Mouse (Mus musculus) limb, embryonic 12.5 days (tissue): ENCODE measurements around the gene Snd1. TPM values are rescaled to one million over a fixed set of nuclear protein-coding genes. Genes with fewer than 3 reads are reported as not detected.

ENCODE experiments used
- ATAC-seq: fragments of 200-750 bp; cut with Nextera tagmentation; 2 replicates; pipeline ENCODE4 v1.8.0; 2017; ENCODE audit warnings: low read depth, moderate TSS enrichment; ENCODE audit not compliant: insufficient number of reproducible peaks, insufficient read depth, low FRiP score, low TSS enrichment
- H3K27ac ChIP-seq: fragments of 300-500 bp; sonication (generic); 2 replicates; pipeline ENCODE4 v1.5.1; 2016; ENCODE audit warnings: mild to moderate bottlenecking, moderate library complexity
- H3K27me3 ChIP-seq: fragments of 300-500 bp; sonication (generic); 2 replicates; pipeline ENCODE4 v1.6.1; 2016; ENCODE audit warnings: mild to moderate bottlenecking, moderate library complexity
- H3K36me3 ChIP-seq: fragments of 300-500 bp; sonication (generic); 2 replicates; pipeline ENCODE4 v1.6.1; 2016; ENCODE audit warnings: mild to moderate bottlenecking, moderate library complexity
- H3K4me1 ChIP-seq: fragments of 300-500 bp; sonication (generic); replicated peaks from 2 replicates; pipeline ENCODE4 v1.6.1; 2016
- H3K4me2 ChIP-seq: fragments of 300-500 bp; sonication (generic); 2 replicates; pipeline ENCODE4 v1.6.1; 2016; ENCODE audit warnings: mild to moderate bottlenecking, moderate library complexity
- H3K4me3 ChIP-seq: fragments of 300-500 bp; sonication (generic); replicated peaks from 2 replicates; pipeline ENCODE4 v1.5.1; 2016; ENCODE audit warnings: mild to moderate bottlenecking
- H3K9ac ChIP-seq: fragments of 300-500 bp; sonication (generic); replicated peaks from 2 replicates; pipeline ENCODE4 v1.6.1; 2016; ENCODE audit warnings: mild to moderate bottlenecking, moderate library complexity
- H3K9me3 ChIP-seq: fragments of 300-500 bp; sonication (generic); 2 replicates; pipeline ENCODE4 v1.6.1; 2016; ENCODE audit warnings: mild to moderate bottlenecking, moderate library complexity
- WGBS: fragments of 180-500 bp; shearing (Covaris S2); methylation state at CpG from one replicate; pipeline ENCODE4 v1.1.7; 2016; 5-methylcytosine and 5-hydroxymethylcytosine counted together
- polyA plus RNA-seq: library from polyadenylated mRNA; unstranded; fragments of >200 nt; fragmentation: Nextera tagmentation; extraction: Ambion mirVana; gene quantifications from 2 replicates; pipeline ENCODE4 v1.2.1, GENCODE M21; 2016

The Snd1 gene
- polyA plus RNA-seq, 1 experiment from 2014 or later, result 136 TPM

DNA sequence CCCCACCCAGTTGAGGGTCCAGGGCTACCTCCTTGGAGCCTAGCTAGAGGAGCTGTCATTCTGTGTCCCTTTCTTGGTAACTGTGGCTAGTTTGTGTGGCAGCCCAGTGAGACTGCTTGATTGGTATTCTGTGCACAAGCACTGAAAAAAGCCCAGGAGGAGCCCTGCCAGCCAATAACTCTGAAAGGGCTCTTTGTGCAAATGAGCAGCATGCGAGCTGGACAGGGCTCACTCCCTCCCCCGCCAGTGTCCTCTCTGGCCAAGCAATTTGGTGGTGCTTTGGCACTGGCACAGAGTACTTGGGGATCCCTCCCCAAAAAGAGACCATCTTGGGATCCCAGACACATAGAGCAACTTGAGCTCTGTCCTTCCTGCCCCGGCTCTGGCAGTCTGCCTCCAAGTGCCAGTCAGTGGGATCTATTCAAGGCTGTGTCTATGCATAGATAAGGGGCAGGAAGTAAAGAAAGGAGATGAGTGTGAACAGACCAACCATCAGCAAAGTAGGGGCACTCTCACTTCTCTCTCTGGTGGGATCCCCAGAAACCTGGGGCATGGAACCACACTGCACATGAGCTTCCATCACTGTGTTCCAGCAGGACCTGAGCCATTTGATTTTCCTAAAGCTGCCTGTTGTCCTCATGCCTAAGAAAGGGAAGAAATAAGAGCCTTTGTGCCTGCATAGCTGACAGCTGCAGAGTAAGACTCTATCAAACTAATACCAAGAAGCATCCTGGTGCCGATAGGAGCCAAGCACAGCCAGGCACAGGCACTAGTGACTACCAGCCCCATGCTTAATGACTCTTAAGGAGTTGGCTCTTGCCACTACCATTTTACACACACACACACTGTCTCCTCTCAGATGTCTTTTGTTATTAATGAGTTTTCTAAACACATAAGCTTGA lies 367.7 kb downstream of the Snd1 start:
- Histone ChIP-seq H3K27me3 (no peaks in the 10 kb centered on the region), H3K4me2 (no peak overlapping the region), H3K36me3 (no peaks in the 10 kb centered on the region), H3K27ac (no peak overlapping the region), H3K9ac (no peak overlapping the region), H3K9me3 (no peaks in the 10 kb centered on the region), H3K4me1 (peaks cover 25% of the 10 kb centered on the region), H3K4me3 (no peak overlapping the region)
- no peak for ATAC-seq
- WGBS, result 71% methylated on average over 4 of the region's 4 CpGs

DNA sequence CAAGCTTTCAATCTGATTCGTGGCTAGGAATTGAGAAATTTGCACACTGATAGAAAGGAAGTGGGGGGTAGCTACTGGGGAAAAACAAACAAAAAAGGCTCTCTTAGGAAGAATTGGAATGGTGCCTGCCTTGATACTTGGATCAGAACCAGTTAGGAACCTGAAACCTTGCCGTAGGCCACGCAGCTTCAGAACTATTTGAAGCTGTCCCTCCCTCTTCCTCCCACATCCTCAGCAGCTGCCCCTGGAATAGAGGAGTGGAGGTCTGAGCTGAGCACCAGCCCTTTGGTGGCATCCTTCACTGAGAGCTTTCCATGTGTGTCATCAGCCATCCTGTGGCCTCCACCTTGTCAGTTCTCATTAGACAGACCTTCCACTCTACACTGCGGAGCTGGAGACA lies 370.7 kb downstream of the Snd1 start:
- Histone ChIP-seq H3K27me3 (no peaks in the 10 kb centered on the region), H3K27ac (no peak overlapping the region), H3K4me1 (peaks cover 39% of the 10 kb centered on the region), H3K9ac (no peak overlapping the region), H3K4me2 (no peak overlapping the region), H3K36me3 (no peaks in the 10 kb centered on the region), H3K4me3 (no peak overlapping the region), H3K9me3 (no peaks in the 10 kb centered on the region)
- no peak for ATAC-seq
- WGBS, result 63% methylated on average over 4 of the region's 4 CpGs

DNA sequence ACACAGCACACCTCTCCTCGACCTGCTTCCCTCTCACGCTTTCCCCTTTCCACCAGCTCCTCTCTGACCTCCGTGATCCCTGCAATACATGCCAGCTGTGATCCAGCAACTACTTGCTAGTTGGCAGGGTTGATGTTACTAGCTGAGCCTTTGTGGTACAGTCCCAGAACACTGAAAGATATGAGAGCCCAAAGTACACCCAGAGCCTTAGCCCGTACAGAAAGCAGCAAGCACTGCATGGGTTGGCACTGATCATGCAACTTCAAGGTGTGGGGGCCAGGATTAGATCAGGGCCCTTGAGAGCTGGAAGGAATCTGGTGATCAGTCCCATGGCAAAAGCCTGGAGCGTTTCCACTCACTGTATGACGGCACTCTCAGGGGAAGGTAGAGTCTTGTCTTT lies 372.7 kb downstream of the Snd1 start:
- no peaks in the 10 kb centered on the region for H3K36me3 ChIP-seq
- no peak for ATAC-seq
- no peaks in the 10 kb centered on the region for H3K9me3 ChIP-seq
- no peak overlapping the region for H3K4me3 ChIP-seq
- no peak overlapping the region for H3K4me2 ChIP-seq
- no peak overlapping the region for H3K9ac ChIP-seq
- no peaks in the 10 kb centered on the region for H3K27me3 ChIP-seq
- WGBS, result 54% methylated on average over 6 of the region's 6 CpGs
- H3K27ac ChIP-seq, result no peak overlapping the region
- peaks cover 37% of the 10 kb centered on the region for H3K4me1 ChIP-seq

DNA sequence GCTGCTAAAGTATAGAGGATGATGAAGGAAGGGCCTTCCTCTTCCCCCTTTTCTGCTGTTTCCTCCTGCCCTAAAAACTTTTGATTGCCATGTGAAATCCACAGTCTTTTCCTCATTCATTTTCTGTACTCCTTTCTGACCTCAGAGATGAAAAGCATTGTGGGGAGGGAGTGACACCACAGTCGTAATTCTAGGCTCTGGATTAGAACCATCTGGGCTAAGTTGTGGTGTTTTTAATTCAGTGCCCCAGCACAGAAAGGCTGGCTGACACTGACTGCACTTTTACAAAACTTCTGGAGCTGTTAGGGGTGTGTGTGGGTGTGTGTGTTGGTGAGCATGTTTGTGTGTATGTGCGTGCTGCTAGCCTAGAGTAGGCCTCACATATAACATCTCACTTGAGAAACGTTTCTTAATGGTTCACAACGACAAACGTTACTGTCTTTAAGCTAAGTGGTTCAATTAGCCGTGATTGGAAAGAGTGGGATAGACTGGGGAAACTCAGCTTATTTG lies 373.4 kb downstream of the Snd1 start:
- Histone ChIP-seq H3K27ac (no peak overlapping the region), H3K4me2 (no peak overlapping the region), H3K4me3 (no peak overlapping the region), H3K9me3 (no peaks in the 10 kb centered on the region), H3K4me1 (peaks cover 43% of the 10 kb centered on the region), H3K27me3 (no peaks in the 10 kb centered on the region), H3K9ac (no peak overlapping the region), H3K36me3 (no peaks in the 10 kb centered on the region)
- WGBS, result 33% methylated on average over 6 of the region's 6 CpGs
- ATAC-seq, result no peak

DNA sequence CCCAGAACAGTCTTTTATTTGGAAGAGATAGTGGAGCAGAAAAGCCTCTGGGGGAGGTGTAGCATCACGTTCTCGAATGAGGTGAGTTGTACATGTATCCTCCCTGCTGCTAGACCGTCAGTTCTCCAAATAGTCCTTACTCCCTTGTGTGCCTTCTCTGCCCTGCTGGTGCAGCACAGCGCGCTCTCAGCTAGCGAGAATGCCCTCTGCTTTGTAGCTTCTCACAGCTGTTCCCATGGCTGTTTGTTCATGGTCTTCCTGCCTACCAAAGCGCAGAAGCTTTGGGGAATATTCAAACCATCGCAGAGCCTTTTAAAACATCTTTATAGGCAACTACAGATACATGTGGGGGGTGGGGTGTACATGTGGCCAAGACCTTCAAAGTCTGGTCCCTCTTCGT lies 374.0 kb downstream of the Snd1 start:
- no peak overlapping the region for H3K4me2 ChIP-seq
- H3K4me1 ChIP-seq, result peaks cover 48% of the 10 kb centered on the region
- no peaks in the 10 kb centered on the region for H3K9me3 ChIP-seq
- no peak overlapping the region for H3K9ac ChIP-seq
- H3K27ac ChIP-seq, result peak overlapping the region; percentile 35; the same call in 1 of the 2 replicates
- no peaks in the 10 kb centered on the region for H3K27me3 ChIP-seq
- no peak overlapping the region for H3K4me3 ChIP-seq
- WGBS, result 63% methylated on average over 9 of the region's 9 CpGs
- H3K36me3 ChIP-seq, result no peaks in the 10 kb centered on the region
- no peak for ATAC-seq

DNA sequence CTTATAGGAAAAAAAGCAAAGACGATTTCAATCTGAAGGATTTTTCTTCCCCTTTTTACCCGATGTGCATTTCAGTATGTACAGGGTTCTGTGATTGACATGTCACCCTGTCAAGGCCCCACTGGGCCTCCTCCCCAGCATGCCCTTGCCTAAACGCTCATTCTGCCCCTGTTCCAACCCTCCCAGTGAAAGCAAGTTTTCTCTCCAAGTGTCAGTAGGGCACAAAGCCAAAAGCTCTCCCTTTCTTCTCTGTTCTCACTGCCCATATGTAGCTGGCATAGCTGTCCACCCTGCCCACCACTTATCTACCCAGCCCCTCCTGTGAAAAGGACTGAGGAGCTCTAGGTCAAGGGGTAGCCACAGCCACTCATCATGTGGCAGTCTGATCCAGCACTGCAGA lies 374.4 kb downstream of the Snd1 start:
- WGBS, result 66% methylated on average over 3 of the region's 3 CpGs
- H3K4me1 ChIP-seq, result peaks cover 53% of the 10 kb centered on the region

DNA sequence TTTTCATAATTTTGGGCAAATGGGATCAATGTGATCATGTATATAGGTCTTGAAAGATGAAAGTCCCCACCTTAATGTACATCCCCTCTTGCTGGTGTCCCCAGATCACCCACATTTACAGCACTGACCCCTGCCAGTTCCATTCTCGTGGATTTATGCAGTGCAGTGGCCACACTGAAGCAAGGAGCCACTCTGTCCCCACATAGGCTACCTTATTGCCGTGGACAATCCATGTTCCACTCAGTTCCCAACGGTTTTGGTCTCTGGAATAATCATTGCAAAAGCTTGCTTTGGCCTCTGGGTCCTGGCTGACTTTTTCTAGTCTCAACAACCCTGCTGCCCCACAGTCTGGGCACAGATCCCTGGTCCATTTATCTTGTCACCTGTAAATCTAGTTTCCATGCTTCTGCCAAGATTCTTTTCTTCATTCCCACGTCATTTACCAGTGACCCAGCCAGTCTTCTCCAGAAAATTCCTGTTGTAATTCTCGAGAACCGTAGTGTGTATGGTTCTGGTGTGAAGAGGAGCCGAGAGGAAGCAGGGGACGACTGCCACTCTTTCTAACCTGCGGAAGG lies 375.5 kb downstream of the Snd1 start:
- ATAC-seq, result no peak
- Histone ChIP-seq H3K4me1 (peaks cover 61% of the 10 kb centered on the region), H3K4me2 (no peak overlapping the region), H3K27ac (no peak overlapping the region), H3K36me3 (no peaks in the 10 kb centered on the region), H3K4me3 (no peak overlapping the region), H3K9ac (no peak overlapping the region), H3K9me3 (no peaks in the 10 kb centered on the region), H3K27me3 (no peaks in the 10 kb centered on the region)
- 86% methylated on average over 9 of the region's 9 CpGs for WGBS

More for the DNA sequence above, 374.4 kb downstream of the Snd1 start:
- no peaks in the 10 kb centered on the region for H3K36me3 ChIP-seq
- H3K27ac ChIP-seq, result no peak overlapping the region
- no peaks in the 10 kb centered on the region for H3K9me3 ChIP-seq
- H3K9ac ChIP-seq, result no peak overlapping the region
- no peak for ATAC-seq
- no peaks in the 10 kb centered on the region for H3K27me3 ChIP-seq
- H3K4me2 ChIP-seq, result no peak overlapping the region
- H3K4me3 ChIP-seq, result no peak overlapping the region

DNA sequence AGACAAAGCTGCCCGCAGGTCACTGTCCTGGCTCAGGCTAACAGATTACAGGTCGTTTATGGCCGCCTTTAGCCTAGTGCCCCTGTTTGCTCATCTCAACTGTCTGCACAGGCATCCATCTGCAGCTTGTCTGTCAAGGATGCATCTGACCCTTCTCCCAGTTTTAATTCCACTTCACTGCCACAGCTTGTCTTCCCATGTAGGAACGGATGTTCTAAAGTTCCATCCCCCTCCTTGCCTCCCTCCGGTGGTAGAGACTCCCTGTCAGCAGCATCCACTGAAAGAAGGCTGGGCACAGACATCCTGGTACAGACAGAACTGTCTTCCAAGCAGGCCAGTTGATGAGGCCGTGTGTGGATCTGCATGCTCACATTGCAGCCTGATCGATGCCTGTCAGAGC lies 377.4 kb downstream of the Snd1 start:
- H3K27me3 ChIP-seq, result no peaks in the 10 kb centered on the region
- peaks cover 65% of the 10 kb centered on the region for H3K4me1 ChIP-seq
- no peak overlapping the region for H3K27ac ChIP-seq
- H3K4me2 ChIP-seq, result no peak overlapping the region
- 76% methylated on average over 7 of the region's 7 CpGs for WGBS
- H3K36me3 ChIP-seq, result no peaks in the 10 kb centered on the region
- no peak for ATAC-seq
- H3K9ac ChIP-seq, result no peak overlapping the region
- H3K9me3 ChIP-seq, result no peaks in the 10 kb centered on the region
- no peak overlapping the region for H3K4me3 ChIP-seq

DNA sequence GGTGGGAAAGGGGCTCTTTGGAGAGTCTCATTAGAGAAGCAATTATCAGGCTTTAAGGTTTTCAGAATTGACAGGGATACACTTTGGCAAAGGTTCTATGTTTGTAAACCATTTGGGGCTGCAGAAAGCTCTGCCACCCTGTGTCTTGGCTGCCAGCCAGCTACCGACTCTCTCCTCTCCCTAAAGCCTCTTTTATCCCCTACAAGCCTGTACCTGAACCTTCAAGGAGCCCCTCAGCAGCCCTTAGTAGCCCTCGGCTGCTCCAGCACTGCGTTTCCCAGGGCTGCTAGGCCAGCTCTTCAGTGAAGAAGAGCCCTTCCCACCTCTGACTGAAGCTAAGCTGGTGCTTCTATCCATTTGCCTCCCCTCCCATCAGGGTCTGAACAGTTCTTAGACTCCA lies 378.2 kb downstream of the Snd1 start:
- Histone ChIP-seq H3K27ac (peak overlapping the region; percentile 72), H3K9ac (no peak overlapping the region), H3K4me3 (no peak overlapping the region), H3K4me1 (peaks cover 59% of the 10 kb centered on the region), H3K27me3 (no peaks in the 10 kb centered on the region), H3K9me3 (no peaks in the 10 kb centered on the region), H3K4me2 (peak overlapping the region; percentile 11), H3K36me3 (no peaks in the 10 kb centered on the region)
- ATAC-seq, result no peak
- WGBS, result 15% methylated on average over 3 of the region's 3 CpGs

DNA sequence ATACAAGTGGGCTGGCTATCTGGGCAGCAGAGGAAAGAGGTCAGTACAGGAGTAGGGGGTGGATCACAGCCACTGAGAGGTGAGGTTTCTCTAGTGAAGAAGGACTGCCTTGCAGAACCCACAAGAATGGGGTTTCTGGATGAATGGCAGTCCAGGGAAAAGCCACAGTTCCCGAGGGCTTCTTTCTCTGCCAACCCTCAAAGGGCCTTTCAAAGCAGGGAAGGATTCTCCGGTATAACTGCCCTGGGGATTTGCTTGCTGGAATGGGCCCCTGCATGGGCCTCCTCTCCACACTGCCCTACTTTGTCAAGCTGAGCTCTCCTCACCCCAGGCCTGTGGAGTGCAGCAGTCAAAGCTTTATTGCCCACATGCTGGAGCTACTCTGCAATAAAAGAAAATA lies 378.7 kb downstream of the Snd1 start:
- Histone ChIP-seq H3K27ac (peak overlapping the region; percentile 72), H3K4me1 (peaks cover 54% of the 10 kb centered on the region), H3K4me3 (no peak overlapping the region), H3K9me3 (no peaks in the 10 kb centered on the region), H3K4me2 (peak overlapping the region; percentile 11), H3K9ac (no peak overlapping the region), H3K36me3 (no peaks in the 10 kb centered on the region), H3K27me3 (no peaks in the 10 kb centered on the region)
- ATAC-seq, result no peak
- 5% methylated on average over 2 of the region's 2 CpGs for WGBS

DNA sequence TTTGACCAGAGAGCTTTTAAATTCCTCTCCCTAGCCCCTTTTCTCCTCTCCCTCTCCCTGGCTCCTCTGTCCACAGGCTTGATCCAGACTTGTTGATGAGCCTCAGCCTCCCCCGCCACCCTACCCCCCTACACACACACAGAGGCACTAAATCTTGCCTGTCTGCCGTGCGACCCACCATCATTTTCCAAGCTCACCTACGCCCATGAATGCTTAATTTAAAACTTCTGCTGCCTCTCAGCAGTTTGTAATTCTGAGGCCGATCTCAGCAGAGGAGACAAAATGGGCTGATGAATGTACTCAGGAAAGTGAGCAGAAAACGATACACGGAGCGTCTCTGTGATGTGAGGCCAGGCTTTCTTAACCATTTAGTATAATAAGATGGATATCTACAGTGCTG lies 379.7 kb downstream of the Snd1 start:
- no peak overlapping the region for H3K4me3 ChIP-seq
- no peaks in the 10 kb centered on the region for H3K9me3 ChIP-seq
- 0 out of 2 replicates have a peak overlapping the region, but pooled peaks have one; percentile 24 for H3K4me2 ChIP-seq
- no peaks in the 10 kb centered on the region for H3K36me3 ChIP-seq
- H3K27me3 ChIP-seq, result no peaks in the 10 kb centered on the region
- ATAC-seq, result no peak
- no peak overlapping the region for H3K9ac ChIP-seq
- WGBS, result 12% methylated on average over 8 of the region's 8 CpGs
- peak overlapping the region; percentile 59; the same call in 1 of the 2 replicates for H3K27ac ChIP-seq
- H3K4me1 ChIP-seq, result peaks cover 46% of the 10 kb centered on the region
